Mouse (Mus musculus): ENCODE results near the gene Slc22a4. TPM values are rescaled to one million over a fixed set of nuclear protein-coding genes. Genes with fewer than 3 reads are reported as not detected.

Slc22a4 gene
- polyA plus RNA-seq, 1 experiment from 2014 or later: 2.3 TPM

DNA sequence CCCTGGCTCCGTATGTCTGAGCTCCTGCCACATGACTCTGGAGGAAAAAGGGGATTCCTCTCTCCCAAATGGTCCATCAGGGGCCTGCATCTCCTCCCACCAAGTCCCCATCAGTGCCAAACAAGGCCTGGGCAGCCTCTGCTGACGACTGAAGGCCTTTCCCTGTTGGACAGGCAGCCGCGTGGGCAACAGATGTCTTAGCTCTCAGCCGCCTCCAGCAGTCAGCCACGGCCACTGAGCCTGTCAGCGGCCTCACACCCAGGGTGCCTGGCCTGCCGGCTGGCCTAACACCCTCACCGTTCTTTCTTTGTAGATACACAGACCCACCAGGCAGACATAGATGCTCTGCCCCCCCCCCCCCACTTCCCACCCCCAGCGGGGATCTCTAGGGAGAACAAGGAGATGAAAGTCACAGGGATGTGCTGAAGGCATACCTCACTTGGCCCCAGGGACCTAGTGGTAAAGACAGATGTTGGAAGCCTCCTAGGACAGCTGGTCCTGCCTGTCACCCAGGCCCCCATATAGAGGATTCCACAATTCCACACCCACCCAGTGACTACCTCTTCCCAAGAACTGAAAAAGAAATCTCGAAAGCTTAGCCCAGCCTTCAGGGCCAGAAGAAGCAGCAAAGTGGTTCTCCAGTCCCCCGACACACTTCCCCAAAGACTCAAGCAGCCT, 39.6 kb upstream of the Slc22a4 start:
- peak overlapping the region; percentile 77 for H3K27ac ChIP-seq (replicated peaks; ENCODE audit: low read depth, low read length)
- peak overlapping the region; percentile 74 for H3K4me3 ChIP-seq (ENCODE audit: low read depth, low read length)
- H3K9me3 ChIP-seq (ENCODE audit: control insufficient read depth, low read length): no peaks in the 10 kb centered on the region
- WGBS: 8% methylated on average over 10 of the region's 12 CpGs
- DNase-seq (ENCODE audit: low spot score): peak; percentile 70
- peak overlapping the region; percentile 81 for H3K4me2 ChIP-seq (ENCODE audit: low read depth, low read length)
- H3K36me3 ChIP-seq (ENCODE audit: control insufficient read depth, insufficient read depth, low read length): no peaks in the 10 kb centered on the region; the same call in 1 of the 2 replicates
- peaks cover 34% of the 10 kb centered on the region for H3K4me1 ChIP-seq (ENCODE audit: control insufficient read depth, insufficient read depth, low read length)
- peak overlapping the region; percentile 81 for H3K9ac ChIP-seq (ENCODE audit: low read depth, low read length)
- ATAC-seq (ENCODE audit: low read depth): peak; percentile 44; the same call in 1 of the 2 replicates
- no peaks in the 10 kb centered on the region for H3K27me3 ChIP-seq (replicated peaks; ENCODE audit: control insufficient read depth, insufficient read depth, low read length)

DNA sequence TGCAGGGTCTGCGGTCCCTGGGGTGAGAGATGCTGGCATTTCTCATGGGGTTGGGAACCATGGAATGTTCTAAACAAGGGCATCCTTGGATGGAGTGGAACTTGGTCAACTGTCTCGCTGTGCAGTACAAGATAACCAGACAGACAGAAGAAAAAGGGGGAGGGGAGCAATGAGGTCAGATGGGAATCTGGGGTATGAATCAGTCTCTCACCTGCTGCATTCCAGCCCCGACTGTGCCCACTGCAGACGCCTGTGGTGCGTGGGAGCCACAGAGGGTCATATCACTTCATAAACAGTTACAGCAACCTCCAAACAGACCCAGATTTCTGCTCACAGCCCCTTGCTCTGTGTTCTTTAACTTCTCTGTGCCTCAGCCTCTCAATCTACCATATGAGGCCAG, 38.5 kb upstream of the Slc22a4 start:
- H3K9ac ChIP-seq (ENCODE audit: low read depth, low read length): no peak overlapping the region
- 70% methylated on average over 5 of the region's 5 CpGs for WGBS

DNA sequence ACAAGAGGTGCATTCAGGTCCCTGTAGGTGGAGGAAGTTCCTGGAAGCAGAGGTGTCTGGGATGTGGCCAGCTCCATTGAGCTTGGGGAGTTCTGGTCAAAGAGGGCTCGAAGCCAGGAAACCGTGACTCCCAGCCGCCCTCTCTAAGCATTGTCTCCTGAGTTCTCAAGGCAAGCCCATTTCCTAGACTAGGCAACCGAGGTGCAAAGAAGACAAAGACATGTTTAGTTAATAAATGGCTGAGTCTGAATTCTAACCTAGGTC, 38.0 kb upstream of the Slc22a4 start:
- peaks cover 40% of the 10 kb centered on the region for H3K4me1 ChIP-seq (ENCODE audit: control insufficient read depth, insufficient read depth, low read length)
- no peak overlapping the region for H3K4me2 ChIP-seq (ENCODE audit: low read depth, low read length)
- H3K27me3 ChIP-seq (replicated peaks; ENCODE audit: control insufficient read depth, insufficient read depth, low read length): no peaks in the 10 kb centered on the region
- no peak overlapping the region for H3K9ac ChIP-seq (ENCODE audit: low read depth, low read length)
- no peak for DNase-seq (ENCODE audit: low spot score)
- H3K27ac ChIP-seq (replicated peaks; ENCODE audit: low read depth, low read length): no peak overlapping the region
- peaks cover 9% of the 10 kb centered on the region; the same call in 1 of the 2 replicates for H3K36me3 ChIP-seq (ENCODE audit: control insufficient read depth, insufficient read depth, low read length)
- H3K9me3 ChIP-seq (ENCODE audit: control insufficient read depth, low read length): no peaks in the 10 kb centered on the region
- no peak overlapping the region for H3K4me3 ChIP-seq (ENCODE audit: low read depth, low read length)
- 85% methylated on average over 4 of the region's 4 CpGs for WGBS
- ATAC-seq (ENCODE audit: low read depth): no peak

More for the DNA sequence above, 38.5 kb upstream of the Slc22a4 start:
- H3K4me2 ChIP-seq (ENCODE audit: low read depth, low read length): peak overlapping the region; percentile 81
- DNase-seq (ENCODE audit: low spot score): no peak
- no peak overlapping the region for H3K27ac ChIP-seq (replicated peaks; ENCODE audit: low read depth, low read length)
- ATAC-seq (ENCODE audit: low read depth): no peak
- H3K36me3 ChIP-seq (ENCODE audit: control insufficient read depth, insufficient read depth, low read length): peaks cover 4% of the 10 kb centered on the region; the same call in 1 of the 2 replicates
- no peaks in the 10 kb centered on the region for H3K27me3 ChIP-seq (replicated peaks; ENCODE audit: control insufficient read depth, insufficient read depth, low read length)
- H3K4me3 ChIP-seq (ENCODE audit: low read depth, low read length): peak overlapping the region; percentile 74
- H3K9me3 ChIP-seq (ENCODE audit: control insufficient read depth, low read length): no peaks in the 10 kb centered on the region
- peaks cover 36% of the 10 kb centered on the region for H3K4me1 ChIP-seq (ENCODE audit: control insufficient read depth, insufficient read depth, low read length)

DNA sequence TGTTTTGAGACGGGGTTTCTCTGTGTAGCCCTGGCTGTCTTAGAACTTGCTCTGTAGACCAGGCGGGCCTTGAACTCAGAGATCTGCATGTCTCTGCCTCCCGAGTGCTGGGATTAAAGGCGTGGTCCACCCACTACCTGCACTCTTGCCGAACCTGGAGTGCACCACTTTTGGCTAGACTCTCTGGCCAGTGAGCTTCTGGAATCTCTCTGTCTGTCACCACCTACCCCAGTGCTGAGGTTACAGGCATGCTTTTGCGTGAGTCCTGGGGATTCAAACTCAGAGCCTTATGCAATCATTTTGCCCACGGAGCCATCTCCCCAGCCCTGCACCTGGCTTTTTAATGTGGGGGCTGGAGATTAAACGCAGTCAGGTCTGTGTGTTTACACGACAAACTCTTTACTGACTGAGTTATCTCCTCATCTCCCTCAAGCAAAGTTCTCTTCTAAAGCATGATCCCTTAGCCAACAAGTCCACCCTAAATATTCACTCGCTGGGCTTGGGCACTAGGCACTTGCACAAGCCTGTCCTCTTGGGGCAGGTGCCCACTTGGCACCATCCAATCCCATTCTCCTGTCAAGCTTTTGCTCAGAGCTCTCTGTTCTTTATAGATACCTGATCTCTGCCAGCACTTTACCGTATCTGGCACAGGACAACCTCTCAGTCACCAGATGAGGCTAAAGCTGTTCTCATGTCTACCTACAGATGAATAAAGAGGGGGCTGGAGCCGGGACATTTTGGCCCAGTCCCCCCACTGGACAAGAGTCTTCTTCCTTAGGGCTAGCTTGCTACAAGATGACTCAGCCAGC, 37.4 kb upstream of the Slc22a4 start:
- H3K36me3 ChIP-seq (ENCODE audit: control insufficient read depth, insufficient read depth, low read length): peaks cover 9% of the 10 kb centered on the region; the same call in 1 of the 2 replicates
- no peak overlapping the region for H3K27ac ChIP-seq (replicated peaks; ENCODE audit: low read depth, low read length)
- no peak overlapping the region for H3K9ac ChIP-seq (ENCODE audit: low read depth, low read length)
- ATAC-seq (ENCODE audit: low read depth) (no peak), DNase-seq (ENCODE audit: low spot score) (no peak)
- no peak overlapping the region for H3K4me2 ChIP-seq (ENCODE audit: low read depth, low read length)
- WGBS: 81% methylated on average over 12 of the region's 12 CpGs
- no peaks in the 10 kb centered on the region for H3K9me3 ChIP-seq (ENCODE audit: control insufficient read depth, low read length)
- H3K4me1 ChIP-seq (ENCODE audit: control insufficient read depth, insufficient read depth, low read length): peaks cover 45% of the 10 kb centered on the region
- no peaks in the 10 kb centered on the region for H3K27me3 ChIP-seq (replicated peaks; ENCODE audit: control insufficient read depth, insufficient read depth, low read length)
- no peak overlapping the region for H3K4me3 ChIP-seq (ENCODE audit: low read depth, low read length)

DNA sequence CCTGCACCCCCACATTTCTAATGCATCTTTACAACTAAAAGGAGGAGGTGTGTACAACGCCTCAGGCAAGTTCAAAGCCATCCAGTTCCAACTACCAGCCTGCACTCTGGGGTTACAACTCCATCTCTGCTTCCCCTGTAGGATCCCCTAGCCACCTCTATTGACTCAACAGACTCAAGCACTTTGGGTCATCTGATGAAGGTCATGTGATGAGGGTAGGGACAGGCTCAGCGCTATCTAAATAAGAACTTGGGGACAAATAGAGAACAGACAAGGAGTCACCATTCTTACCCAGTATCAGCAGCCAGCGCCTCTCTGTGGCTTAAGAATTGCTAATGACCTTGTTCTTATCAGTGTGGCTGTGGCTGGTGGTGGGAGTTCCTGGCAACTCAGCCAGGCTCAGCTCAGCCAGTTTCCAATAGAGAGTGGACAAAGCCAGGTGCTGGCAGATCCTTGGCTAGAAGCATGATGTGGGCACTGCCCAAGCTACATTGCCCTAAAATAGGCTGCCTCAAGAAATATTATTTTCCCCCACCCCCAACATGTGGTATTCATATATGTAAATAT, 36.6 kb upstream of the Slc22a4 start:
- peaks cover 53% of the 10 kb centered on the region for H3K4me1 ChIP-seq (ENCODE audit: control insufficient read depth, insufficient read depth, low read length)
- no peak overlapping the region for H3K9ac ChIP-seq (ENCODE audit: low read depth, low read length)
- no peak overlapping the region for H3K27ac ChIP-seq (replicated peaks; ENCODE audit: low read depth, low read length)
- peaks cover 9% of the 10 kb centered on the region; the same call in 1 of the 2 replicates for H3K36me3 ChIP-seq (ENCODE audit: control insufficient read depth, insufficient read depth, low read length)
- no peak overlapping the region for H3K4me3 ChIP-seq (ENCODE audit: low read depth, low read length)
- H3K9me3 ChIP-seq (ENCODE audit: control insufficient read depth, low read length): no peaks in the 10 kb centered on the region
- ATAC-seq (ENCODE audit: low read depth) (no peak), DNase-seq (ENCODE audit: low spot score) (no peak)
- no peak overlapping the region for H3K4me2 ChIP-seq (ENCODE audit: low read depth, low read length)
- H3K27me3 ChIP-seq (replicated peaks; ENCODE audit: control insufficient read depth, insufficient read depth, low read length): no peaks in the 10 kb centered on the region
- WGBS: 80% methylated on average over 3 of the region's 3 CpGs

DNA sequence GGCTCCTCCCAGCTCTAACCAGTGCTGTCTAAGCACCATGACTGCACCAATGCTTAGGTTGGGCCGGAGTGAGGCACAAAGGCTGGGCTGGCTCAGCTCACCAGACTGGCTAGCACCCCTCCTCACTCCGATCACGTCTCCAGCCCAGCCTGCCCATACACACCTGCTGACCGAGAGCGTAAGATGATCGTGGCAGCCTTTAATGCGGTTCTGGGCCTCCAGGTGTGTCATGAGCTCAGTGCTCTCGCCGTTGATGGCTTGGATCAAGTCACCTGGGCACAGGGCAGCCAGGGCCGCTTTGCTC, 35.5 kb upstream of the Slc22a4 start:
- Histone ChIP-seq H3K4me1 (ENCODE audit: control insufficient read depth, insufficient read depth, low read length) (peaks cover 64% of the 10 kb centered on the region), H3K4me3 (ENCODE audit: low read depth, low read length) (no peak overlapping the region), H3K9me3 (ENCODE audit: control insufficient read depth, low read length) (no peaks in the 10 kb centered on the region), H3K27me3 (replicated peaks; ENCODE audit: control insufficient read depth, insufficient read depth, low read length) (no peaks in the 10 kb centered on the region), H3K4me2 (ENCODE audit: low read depth, low read length) (no peak overlapping the region), H3K27ac (replicated peaks; ENCODE audit: low read depth, low read length) (no peak overlapping the region), H3K9ac (ENCODE audit: low read depth, low read length) (no peak overlapping the region), H3K36me3 (ENCODE audit: control insufficient read depth, insufficient read depth, low read length) (peaks cover 9% of the 10 kb centered on the region; the same call in 1 of the 2 replicates)
- peak; percentile 52 for DNase-seq (ENCODE audit: low spot score)
- peak; percentile 58; the same call in 1 of the 2 replicates for ATAC-seq (ENCODE audit: low read depth)
- 81% methylated on average over 10 of the region's 10 CpGs for WGBS

DNA sequence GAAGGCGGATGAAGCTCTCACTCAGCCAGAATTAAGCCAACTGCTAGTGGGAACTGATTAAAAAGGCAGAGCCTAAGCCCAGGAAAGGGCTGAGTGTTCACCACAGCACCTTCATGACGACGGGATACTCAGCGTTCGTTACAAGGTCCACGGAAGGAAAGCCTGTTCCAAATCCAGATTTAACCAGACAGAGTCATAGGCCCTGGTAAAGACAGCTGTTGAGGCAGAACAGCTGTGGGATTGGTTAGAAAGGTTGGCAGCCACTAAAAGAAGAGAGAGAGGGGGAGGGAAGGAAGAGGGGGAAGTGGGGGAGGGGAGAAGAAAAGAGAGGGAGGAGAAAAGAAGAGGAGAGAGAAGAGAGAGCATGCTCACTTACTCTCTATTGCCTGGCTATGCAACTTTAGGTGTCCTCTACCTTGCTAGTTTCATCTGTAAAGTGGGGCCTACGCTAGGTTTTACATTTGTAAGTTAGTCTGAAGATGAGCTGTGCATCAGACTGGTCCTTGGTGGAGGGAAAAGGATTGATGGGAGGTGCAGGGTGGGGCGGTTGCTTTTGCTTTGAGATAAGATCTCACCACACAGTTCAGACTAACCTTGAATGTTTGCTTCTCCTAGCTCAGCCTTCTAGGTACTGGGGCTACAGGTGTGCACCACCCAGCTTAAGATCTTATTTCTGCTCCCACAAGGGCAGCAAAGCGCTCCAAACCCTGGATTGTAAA, 35.0 kb upstream of the Slc22a4 start:
- no peaks in the 10 kb centered on the region for H3K9me3 ChIP-seq (ENCODE audit: control insufficient read depth, low read length)
- H3K36me3 ChIP-seq (ENCODE audit: control insufficient read depth, insufficient read depth, low read length): peaks cover 9% of the 10 kb centered on the region; the same call in 1 of the 2 replicates
- peaks cover 65% of the 10 kb centered on the region for H3K4me1 ChIP-seq (ENCODE audit: control insufficient read depth, insufficient read depth, low read length)
- no peaks in the 10 kb centered on the region for H3K27me3 ChIP-seq (replicated peaks; ENCODE audit: control insufficient read depth, insufficient read depth, low read length)
- no peak for ATAC-seq (ENCODE audit: low read depth)
- H3K4me3 ChIP-seq (ENCODE audit: low read depth, low read length): no peak overlapping the region
- H3K4me2 ChIP-seq (ENCODE audit: low read depth, low read length): no peak overlapping the region
- WGBS: 56% methylated on average over 9 of the region's 9 CpGs
- no peak overlapping the region for H3K9ac ChIP-seq (ENCODE audit: low read depth, low read length)
- peak overlapping the region; percentile 73 for H3K27ac ChIP-seq (replicated peaks; ENCODE audit: low read depth, low read length)
- peak; percentile 74 for DNase-seq (ENCODE audit: low spot score)

DNA sequence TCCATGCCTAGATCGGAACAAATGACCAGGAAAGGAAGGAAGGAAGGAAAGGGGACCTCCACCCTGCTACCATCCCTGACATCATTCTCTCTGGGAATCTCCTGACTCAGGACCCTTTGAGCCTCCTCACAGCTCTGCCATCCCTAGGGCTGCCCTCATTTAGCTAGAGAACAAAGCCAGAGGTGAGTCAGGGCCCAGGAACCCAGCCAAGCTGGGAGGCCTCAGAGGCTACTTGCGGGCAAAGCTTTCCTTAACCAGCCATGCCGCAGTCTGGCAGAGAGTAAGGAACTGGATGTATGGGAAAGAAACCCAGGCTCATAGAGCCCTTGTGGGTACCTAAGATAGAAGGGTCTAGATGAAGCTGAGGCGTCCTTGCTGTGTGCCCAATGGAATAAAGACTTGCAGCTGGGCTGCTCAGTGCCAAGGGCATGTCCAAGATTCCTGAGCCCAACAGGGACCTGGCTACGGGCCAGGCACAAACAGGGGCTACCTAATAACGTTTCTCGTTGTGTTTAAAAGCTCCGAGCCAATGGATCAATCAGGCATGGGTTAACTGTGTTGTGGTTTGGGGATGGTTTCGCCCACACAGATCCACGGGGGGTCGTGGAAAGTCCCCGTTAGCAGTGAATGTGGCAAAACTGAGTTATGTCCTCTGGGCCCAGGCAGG, 34.3 kb upstream of the Slc22a4 start:
- DNase-seq (ENCODE audit: low spot score): peak; percentile 59
- no peak overlapping the region for H3K4me3 ChIP-seq (ENCODE audit: low read depth, low read length)
- H3K36me3 ChIP-seq (ENCODE audit: control insufficient read depth, insufficient read depth, low read length): peaks cover 9% of the 10 kb centered on the region; the same call in 1 of the 2 replicates
- peak overlapping the region; percentile 73 for H3K27ac ChIP-seq (replicated peaks; ENCODE audit: low read depth, low read length)
- no peaks in the 10 kb centered on the region for H3K9me3 ChIP-seq (ENCODE audit: control insufficient read depth, low read length)
- no peak overlapping the region for H3K9ac ChIP-seq (ENCODE audit: low read depth, low read length)
- WGBS: 53% methylated on average over 12 of the region's 12 CpGs
- no peak overlapping the region for H3K4me2 ChIP-seq (ENCODE audit: low read depth, low read length)
- H3K27me3 ChIP-seq (replicated peaks; ENCODE audit: control insufficient read depth, insufficient read depth, low read length): no peaks in the 10 kb centered on the region
- peaks cover 69% of the 10 kb centered on the region for H3K4me1 ChIP-seq (ENCODE audit: control insufficient read depth, insufficient read depth, low read length)
- no peak for ATAC-seq (ENCODE audit: low read depth)
